In the genomic region with DNA sequence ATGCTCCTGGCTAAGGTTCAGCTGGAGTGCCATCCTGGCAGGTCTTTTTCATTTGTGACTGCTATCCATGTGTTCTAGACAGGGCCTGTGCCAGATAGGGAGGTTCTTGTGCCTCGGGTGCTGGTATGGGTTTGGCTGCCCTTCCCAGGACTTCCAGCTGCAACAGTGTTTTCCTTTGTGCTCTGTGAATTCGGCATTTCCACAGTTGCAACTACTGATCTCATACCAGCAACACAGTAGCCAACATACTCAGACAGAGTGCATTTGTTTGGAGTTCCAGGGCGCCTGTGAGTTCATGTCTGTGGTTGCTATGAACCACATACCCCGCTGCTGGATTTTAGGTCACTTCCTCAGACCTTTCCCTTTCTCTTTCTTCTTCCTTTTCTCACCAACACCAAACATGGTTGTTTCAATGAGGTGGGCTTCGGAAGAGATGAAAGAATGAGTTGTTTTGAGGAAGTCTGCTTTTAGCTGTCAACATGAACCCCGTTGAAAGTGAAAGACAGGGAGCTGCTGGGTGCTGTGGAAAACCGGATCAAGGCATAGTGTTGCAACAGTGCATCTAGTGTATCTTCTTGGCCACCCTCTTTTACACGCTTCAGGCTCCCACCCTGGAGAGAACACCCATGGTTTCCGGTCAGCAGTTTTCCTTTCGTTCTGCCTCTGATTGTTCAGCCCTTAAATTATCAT, we compare ENCODE assay signal across 10 mouse cellular contexts.
A peak's percentile ranks its signal among the peaks of the same experiment; 100 is the strongest.
DNase-seq lines count a peak whose midpoint lies in the region; ATAC-seq lines count a peak whose summit lies in the region.
"Had no signal": no experiment of that assay in that cellular context is flagged by ENCODE, and none has a peak within 500 bp of the region (broad histone marks: within the 10 kb centered on the region; RNA-seq: fewer than 3 reads in every experiment).

No protein-coding gene starts in this region.

- ATAC-seq in hindbrain, embryonic 15.5 days (ENCODE audit: low FRiP score, low read depth), result peak; percentile 84
- ATAC-seq in hindbrain, embryonic 12.5 days (ENCODE audit: low FRiP score), result no peak
- peak; percentile 79 for ATAC-seq in forebrain, embryonic 16.5 days
- no peak for ATAC-seq in limb, embryonic 15.5 days (ENCODE audit: insufficient number of reproducible peaks, low FRiP score, low TSS enrichment, low read depth)
- no peak for ATAC-seq in monocyte, adult 5-6 weeks (replicated peaks; ENCODE audit: insufficient number of reproducible peaks, low FRiP score, low TSS enrichment, poor library complexity, severe bottlenecking)
- ATAC-seq: Patski had no signal

- H3K4me1 ChIP-seq in hindbrain, embryonic 15.5 days (replicated peaks), result no peaks in the 10 kb centered on the region
- no peaks in the 10 kb centered on the region for H3K4me1 ChIP-seq in hindbrain, embryonic 12.5 days
- H3K4me1 ChIP-seq in forebrain, embryonic 16.5 days (replicated peaks; ENCODE audit: control insufficient read depth, insufficient read depth, low read length), result no peaks in the 10 kb centered on the region; the same call in 1 of the 2 replicates
- no peaks in the 10 kb centered on the region; the same call in 1 of the 2 replicates for H3K4me1 ChIP-seq in limb, embryonic 15.5 days

- WGBS in hindbrain, embryonic 15.5 days, result 73% methylated on average over 10 of the region's 10 CpGs
- WGBS in hindbrain, embryonic 12.5 days, result 74% methylated on average over 10 of the region's 10 CpGs
- 72% methylated on average over 10 of the region's 10 CpGs for WGBS in forebrain, embryonic 16.5 days
- WGBS in limb, embryonic 15.5 days, result 68% methylated on average over 10 of the region's 10 CpGs

- no peaks in the 10 kb centered on the region for H3K36me3 ChIP-seq in hindbrain, embryonic 15.5 days
- no peaks in the 10 kb centered on the region for H3K36me3 ChIP-seq in hindbrain, embryonic 12.5 days
- no peaks in the 10 kb centered on the region for H3K36me3 ChIP-seq in forebrain, embryonic 16.5 days (ENCODE audit: control insufficient read depth, insufficient read depth)
- no peaks in the 10 kb centered on the region for H3K36me3 ChIP-seq in limb, embryonic 15.5 days

- H3K4me2 ChIP-seq in hindbrain, embryonic 15.5 days, result no peak overlapping the region
- H3K4me2 ChIP-seq in hindbrain, embryonic 12.5 days (replicated peaks), result no peak overlapping the region
- H3K4me2 ChIP-seq in forebrain, embryonic 16.5 days (ENCODE audit: low read length), result no peak overlapping the region
- H3K4me2 ChIP-seq in limb, embryonic 15.5 days, result no peak overlapping the region

- no peaks in the 10 kb centered on the region for H3K9me3 ChIP-seq in hindbrain, embryonic 15.5 days
- no peaks in the 10 kb centered on the region for H3K9me3 ChIP-seq in hindbrain, embryonic 12.5 days (replicated peaks)
- no peaks in the 10 kb centered on the region for H3K9me3 ChIP-seq in forebrain, embryonic 16.5 days (ENCODE audit: control insufficient read depth, low read length)
- H3K9me3 ChIP-seq in limb, embryonic 15.5 days, result no peaks in the 10 kb centered on the region

- H3K27ac ChIP-seq in hindbrain, embryonic 15.5 days (replicated peaks), result no peak overlapping the region
- no peak overlapping the region for H3K27ac ChIP-seq in hindbrain, embryonic 12.5 days
- no peak overlapping the region for H3K27ac ChIP-seq in forebrain, embryonic 16.5 days (ENCODE audit: low read length)
- peak overlapping the region; percentile 24; the same call in 1 of the 2 replicates for H3K27ac ChIP-seq in limb, embryonic 15.5 days

- peak; percentile 16 for DNase-seq in cerebellum, adult 9-11 months
- no peak for DNase-seq in embryo, embryonic 10 days (ENCODE audit: low spot score)
- DNase-seq in kidney, adult 8-10 months, result no peak
- DNase-seq: lung, postnatal 14 days had no signal

- no peaks in the 10 kb centered on the region for H3K27me3 ChIP-seq in hindbrain, embryonic 15.5 days
- H3K27me3 ChIP-seq in hindbrain, embryonic 12.5 days, result no peaks in the 10 kb centered on the region
- H3K27me3 ChIP-seq in forebrain, embryonic 16.5 days (replicated peaks; ENCODE audit: control insufficient read depth, insufficient read depth, low read length), result no peaks in the 10 kb centered on the region
- H3K27me3 ChIP-seq in limb, embryonic 15.5 days, result no peaks in the 10 kb centered on the region
- H3K27me3 ChIP-seq: Patski had no signal

- H3K4me3 ChIP-seq in hindbrain, embryonic 15.5 days, result no peak overlapping the region
- H3K4me3 ChIP-seq in hindbrain, embryonic 12.5 days, result no peak overlapping the region
- H3K4me3 ChIP-seq in forebrain, embryonic 16.5 days (replicated peaks; ENCODE audit: low read length), result no peak overlapping the region
- H3K4me3 ChIP-seq in limb, embryonic 15.5 days, result no peak overlapping the region

- no peak overlapping the region for H3K9ac ChIP-seq in hindbrain, embryonic 15.5 days
- H3K9ac ChIP-seq in hindbrain, embryonic 12.5 days, result no peak overlapping the region
- H3K9ac ChIP-seq in forebrain, embryonic 16.5 days (replicated peaks; ENCODE audit: low read depth, low read length), result no peak overlapping the region
- H3K9ac ChIP-seq in limb, embryonic 15.5 days, result no peak overlapping the region

Comparison
In these comparisons a context has a peak if more than half of its experiments do, and no peak if none do; other contexts are left out.
1. ATAC-seq: peak in hindbrain, embryonic 15.5 days (single experiment) and forebrain, embryonic 16.5 days (single experiment); none in hindbrain, embryonic 12.5 days (single experiment), limb, embryonic 15.5 days (single experiment) and monocyte, adult 5-6 weeks (single experiment).